Mouse (Mus musculus) thymus, postnatal 0 days (tissue): ENCODE data around the gene Myo15b. TPM values are rescaled to one million over a fixed set of nuclear protein-coding genes. Genes with fewer than 3 reads are reported as not detected.

Source experiments
- DNase-seq: peaks from one replicate; pipeline ENCODE4 v3.0.0-alpha.2; 2015; ENCODE audit warnings: low spot score
- polyA plus RNA-seq: library from polyadenylated mRNA; unstranded; fragments of >200 nt; fragmentation: Nextera tagmentation; extraction: Ambion mirVana; gene quantifications from 2 replicates; pipeline ENCODE4 v1.2.1, GENCODE M21; 2015

Myo15b gene
- polyA plus RNA-seq = 1.4 and 1.5 TPM in 2 replicates

GRCm38 (mm10) chr11:115858354-115858753 lies at the start of gene Myo15b:
Gene Myo15b, plus strand, starts transcription at chr11:115858406.
- no peak for DNase-seq

GRCm38 (mm10) chr11:115808696-115809310 lies 49.4 kb upstream of the Myo15b start:
- DNase-seq = peak; percentile 9

- DNase-seq = no peak
These were observed 48.9 kb upstream of the Myo15b start for GRCm38 (mm10) chr11:115809311-115809781.

- no peak for DNase-seq
These were observed 47.8 kb upstream of the Myo15b start for GRCm38 (mm10) chr11:115810377-115810776.

- no peak for DNase-seq
These were observed 46.7 kb upstream of the Myo15b start for GRCm38 (mm10) chr11:115811381-115812093.

GRCm38 (mm10) chr11:115812095-115812494 lies 46.1 kb upstream of the Myo15b start:
- DNase-seq = no peak

- DNase-seq = peak; percentile 26
These were observed 45.4 kb upstream of the Myo15b start for GRCm38 (mm10) chr11:115812533-115813420.

GRCm38 (mm10) chr11:115813507-115814296 lies 44.5 kb upstream of the Myo15b start, which contains the start of gene Caskin2:
Gene Caskin2, minus strand, starts transcription at chr11:115813639.
- peak; percentile 97 for DNase-seq

GRCm38 (mm10) chr11:115814605-115815450 lies 43.4 kb upstream of the Myo15b start, which contains the start of gene Tsen54:
Gene Tsen54, plus strand, starts transcription at chr11:115814724.
- DNase-seq = peak; percentile 82

GRCm38 (mm10) chr11:115817331-115817730 lies 40.9 kb upstream of the Myo15b start:
- DNase-seq = no peak

GRCm38 (mm10) chr11:115819915-115820623 lies 38.1 kb upstream of the Myo15b start:
- DNase-seq = no peak

GRCm38 (mm10) chr11:115821001-115821400 lies 37.2 kb upstream of the Myo15b start:
- no peak for DNase-seq

GRCm38 (mm10) chr11:115823774-115824740 lies 34.1 kb upstream of the Myo15b start, which contains the start of gene Llgl2:
Gene Llgl2, plus strand, starts transcription at chr11:115824049.
- peak; percentile 88 for DNase-seq

- no peak for DNase-seq
These were observed 33.4 kb upstream of the Myo15b start for GRCm38 (mm10) chr11:115824813-115825212.

GRCm38 (mm10) chr11:115826487-115826886 lies 31.7 kb upstream of the Myo15b start:
- no peak for DNase-seq

GRCm38 (mm10) chr11:115827624-115828023 lies 30.6 kb upstream of the Myo15b start:
- DNase-seq = no peak

- DNase-seq = no peak
These were observed 29.2 kb upstream of the Myo15b start for GRCm38 (mm10) chr11:115829036-115829435.
